In the genomic region with DNA sequence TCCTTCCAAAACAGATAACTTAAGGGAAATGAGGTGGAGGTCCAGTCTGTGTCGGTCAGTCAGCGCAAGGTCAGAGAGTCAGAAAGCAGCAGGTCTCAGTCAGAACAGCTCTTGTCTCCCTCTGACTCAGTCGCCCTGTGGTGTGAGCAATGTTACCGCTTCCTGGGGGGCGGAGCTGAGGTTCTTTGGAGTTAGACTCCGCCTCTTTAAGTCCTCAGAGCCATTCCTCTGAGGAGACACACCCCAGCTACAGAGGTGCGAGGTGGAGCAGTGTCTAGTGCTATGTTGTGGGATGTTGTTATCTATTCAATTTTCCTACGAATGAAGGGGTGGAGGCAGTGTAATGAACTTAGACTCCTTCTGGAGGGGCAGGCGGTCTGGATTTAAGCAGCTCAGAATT, we compare ENCODE assay signal across 27 mouse cellular contexts. TPM values are rescaled to one million over a fixed set of nuclear protein-coding genes. Genes with fewer than 3 reads are reported as not detected.
A peak's percentile ranks its signal among the peaks of the same experiment; 100 is the strongest.
DNase-seq lines count a peak whose midpoint lies in the region; ATAC-seq and TF ChIP-seq lines count a peak whose summit lies in the region.
"Had no signal": no experiment of that assay in that cellular context is flagged by ENCODE, and none has a peak within 500 bp of the region (broad histone marks: within the 10 kb centered on the region; RNA-seq: fewer than 3 reads in every experiment).

No protein-coding gene starts in this region.

- no peaks in the 10 kb centered on the region for H3K9me3 ChIP-seq in liver, embryonic 12.5 days (replicated peaks)
- H3K9me3 ChIP-seq: liver, embryonic 15.5 days; midbrain, embryonic 10.5 days; neural tube, embryonic 13.5 days had no signal

- TF ChIP-seq CTCF in kidney, adult 2 months (conservative IDR thresholded peaks at IDR 0.05; ENCODE audit: insufficient read depth, insufficient read length, low read depth, low read length), result no peak

- DNase-seq in liver (peak; percentile 7), 416B (ENCODE audit: low read depth) (peak; percentile 88), MN1 (ENCODE audit: low spot score) (peak; percentile 56)
- no peak for DNase-seq in left cerebral cortex, postnatal 4 days
- DNase-seq in kidney, adult 2 months, result no peak
- DNase-seq in gastrocnemius, postnatal 25 days, result no peak
- DNase-seq: adrenal gland, postnatal 10 days; cerebellum, adult 2 months; forebrain, postnatal 0 days; gastrocnemius, adult 2 months; heart, postnatal 4 days; kidney, adult 11 months; kidney, postnatal 10 days; lung, postnatal 14 days had no signal

- WGBS in liver, embryonic 12.5 days (ENCODE audit: insufficient replicate concordance), result 8% methylated on average over 9 of the region's 9 CpGs
- 12% methylated on average over 9 of the region's 9 CpGs for WGBS in kidney, adult 2 months

- peaks cover 56% of the 10 kb centered on the region for H3K27me3 ChIP-seq in liver, embryonic 12.5 days (replicated peaks)
- no peaks in the 10 kb centered on the region for H3K27me3 ChIP-seq in kidney, adult 2 months (replicated peaks; ENCODE audit: control insufficient read depth, insufficient read depth, low read length)

- H3K27ac ChIP-seq in liver, embryonic 12.5 days, result no peak overlapping the region
- H3K27ac ChIP-seq in kidney, adult 2 months (ENCODE audit: insufficient read depth, low read depth, low read length), result no peak overlapping the region
- H3K27ac ChIP-seq: gastrocnemius, adult 2 months; layer of hippocampus, adult 2 months; left cerebral cortex, adult 2 months; liver, embryonic 15.5 days; midbrain, embryonic 10.5 days; neural tube, embryonic 13.5 days had no signal

- H3K4me1 ChIP-seq in liver, embryonic 12.5 days, result peaks cover 14% of the 10 kb centered on the region; the same call in 1 of the 2 replicates
- H3K4me1 ChIP-seq in kidney, adult 2 months (ENCODE audit: control insufficient read depth, insufficient read depth, low read length), result no peaks in the 10 kb centered on the region

- no peak for ATAC-seq in liver, embryonic 12.5 days
- ATAC-seq in granulocyte monocyte progenitor cell, adult 5-6 weeks (replicated peaks; ENCODE audit: poor library complexity, severe bottlenecking), result peak; percentile 28
- ATAC-seq: forebrain, postnatal 0 days; hindbrain, embryonic 16.5 days had no signal

- intact Hi-C loops in left cerebral cortex, postnatal 4 days (cut with DNase I), result no loop called here

- H3K4me2 ChIP-seq in liver, embryonic 12.5 days, result no peak overlapping the region
- H3K4me2 ChIP-seq: heart, embryonic 11.5 days; liver, embryonic 15.5 days had no signal

- H3K4me3 ChIP-seq in liver, embryonic 12.5 days, result no peak overlapping the region
- H3K4me3 ChIP-seq in kidney, adult 2 months (ENCODE audit: insufficient read depth, low read depth, low read length), result no peak overlapping the region
- H3K4me3 ChIP-seq: gastrocnemius, adult 2 months; left cerebral cortex, adult 2 months; liver, embryonic 15.5 days; midbrain, embryonic 10.5 days had no signal

- no peak overlapping the region for H3K9ac ChIP-seq in liver, embryonic 12.5 days
- H3K9ac ChIP-seq: forebrain, postnatal 0 days; liver, embryonic 15.5 days; neural tube, embryonic 13.5 days had no signal

- no peak for TF ChIP-seq POLR2A in kidney, adult 2 months (IDR thresholded peaks at IDR 0.05; ENCODE audit: low read depth, low read length)

- H3K36me3 ChIP-seq in liver, embryonic 12.5 days, result no peaks in the 10 kb centered on the region
- no peaks in the 10 kb centered on the region for H3K36me3 ChIP-seq in kidney, adult 2 months (ENCODE audit: control insufficient read depth, insufficient read depth, low read length)
- H3K36me3 ChIP-seq: liver, embryonic 15.5 days; midbrain, embryonic 10.5 days; neural tube, embryonic 13.5 days had no signal

RNA-seq across cellular contexts. Expression of gene Akain1, which starts 1.9 kb away (rescaled TPM):
- not detected in 2 replicates for polyA plus RNA-seq in liver, embryonic 12.5 days (2016; fragmentation: Nextera tagmentation; extraction: Ambion mirVana)
- total RNA-seq in granulocyte monocyte progenitor cell, adult 5-6 weeks (2014; fragmentation: Nextera tagmentation), result not detected in 2 replicates
- total RNA-seq in granulocyte monocyte progenitor cell, adult 5-6 weeks (2017), result not detected in 2 replicates
- under 1 TPM in 1 of 2 experiments, not detected in 1; 0.24 TPM for total RNA-seq in left cerebral cortex, postnatal 4 days (2021)
- polyA plus RNA-seq in kidney, adult 2 months (2012; rRNA removed), result not detected in 2 replicates
- total RNA-seq in gastrocnemius, postnatal 25 days (2021), result not detected
- total RNA-seq: adrenal gland, postnatal 10 days; gastrocnemius, adult 2 months had no signal
- polyA plus RNA-seq: embryonic facial prominence, embryonic 14.5 days; heart, embryonic 11.5 days; limb, embryonic 11.5 days; liver, embryonic 15.5 days; midbrain, embryonic 10.5 days; small intestine, adult 2 months; thymus, postnatal 0 days had no signal

RNA-seq across cellular contexts. Expression of gene Zbtb14, which starts 58.2 kb away (rescaled TPM):
- polyA plus RNA-seq in liver, embryonic 12.5 days (2016; fragmentation: Nextera tagmentation; extraction: Ambion mirVana), result 14.0 and 14.1 TPM in 2 replicates
- total RNA-seq in granulocyte monocyte progenitor cell, adult 5-6 weeks (2014; fragmentation: Nextera tagmentation), result 16.5 and 17.3 TPM in 2 replicates
- 25.8 and 33.2 TPM in 2 replicates for total RNA-seq in granulocyte monocyte progenitor cell, adult 5-6 weeks (2017)
- 10 to 100 TPM; 25.4 to 26.8 TPM for total RNA-seq in left cerebral cortex, postnatal 4 days (2021)
- 4.8 and 5.2 TPM in 2 replicates for polyA plus RNA-seq in kidney, adult 2 months (2012; rRNA removed)
- 1 to 10 TPM; 6.2 to 8.3 TPM for total RNA-seq in gastrocnemius, postnatal 25 days (2021)

Comparison
In these comparisons a context has a peak if more than half of its experiments do, and no peak if none do; other contexts are left out.
1. DNase-seq: peak in liver (single experiment), 416B (single experiment) and MN1 (single experiment); none in left cerebral cortex, postnatal 4 days (single experiment), kidney, adult 2 months (single experiment) and gastrocnemius, postnatal 25 days (single experiment).